Mouse (Mus musculus) heart, postnatal 25 days (tissue): ENCODE measurements around the gene Pfas. TPM values are rescaled to one million over a fixed set of nuclear protein-coding genes. Genes with fewer than 3 reads are reported as not detected.
A peak's percentile ranks its signal among the peaks of the same experiment; 100 is the strongest.

Experiments
- DNase-seq: peaks from one replicate; pipeline ENCODE4 v3.0.0; 2022; ENCODE audit warnings: low spot score
- intact Hi-C: fragments of 180-260 bp; cut with DNase I; formaldehyde crosslinking; loops from one replicate; pipeline ENCODE4 v1.15.1; 2025
- total RNA-seq, 2 experiments: library from RNA; stranded (reverse); gene quantifications; 2 replicates each; pipeline ENCODE4 v1.2.3; 2021

Pfas gene
- total RNA-seq: 1 to 10 TPM; 5.6 to 6.8 TPM

DNA sequence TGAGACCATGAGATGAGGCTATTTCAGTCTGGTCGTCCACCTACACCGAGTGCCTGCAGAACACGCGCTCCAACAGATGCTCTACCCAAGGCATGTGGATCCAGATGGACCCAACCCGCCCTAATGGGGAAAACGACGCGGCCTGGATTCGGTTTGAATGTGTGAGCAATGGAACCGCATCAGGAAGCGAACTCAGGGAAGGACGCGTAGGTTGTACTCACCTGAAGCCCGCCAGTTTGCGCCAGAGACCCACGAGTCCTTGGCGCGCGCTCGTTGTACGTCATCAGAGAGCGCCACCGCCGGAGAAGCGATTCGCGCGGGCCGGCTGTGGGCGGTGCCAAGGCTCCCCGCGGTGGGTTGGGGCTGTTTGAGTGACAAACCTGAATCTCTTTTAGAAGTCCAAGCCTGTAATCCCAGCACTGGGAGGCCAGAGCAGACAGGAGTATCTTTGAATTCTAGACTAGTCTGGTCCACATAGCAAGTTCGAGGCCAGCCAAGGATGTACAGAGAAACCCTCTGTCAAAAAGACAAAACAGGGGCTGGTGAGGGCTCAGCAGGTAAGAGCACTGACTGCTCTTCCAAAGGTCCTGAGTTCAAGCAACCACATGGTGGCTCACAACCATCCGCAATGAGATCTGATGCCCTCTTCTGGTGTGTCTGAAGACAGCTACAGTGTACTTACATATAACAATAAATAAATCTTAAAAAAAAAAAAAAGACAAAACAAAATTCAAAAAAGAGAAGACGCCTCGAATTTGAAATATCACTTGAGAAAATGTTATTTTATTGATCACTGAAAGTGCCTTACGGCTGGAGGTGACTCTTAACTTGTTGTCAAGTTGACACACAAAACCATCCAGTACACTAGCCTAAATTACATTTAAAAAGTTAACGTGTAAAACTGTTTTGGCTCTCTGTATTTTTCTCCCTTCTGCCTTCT, at the start of gene Pfas:
TSS of gene Pfas (minus strand) at position 279 of the 940 bp plus-strand sequence.
- intact Hi-C loops: no loop called here
- DNase-seq: peak; percentile 68

DNA sequence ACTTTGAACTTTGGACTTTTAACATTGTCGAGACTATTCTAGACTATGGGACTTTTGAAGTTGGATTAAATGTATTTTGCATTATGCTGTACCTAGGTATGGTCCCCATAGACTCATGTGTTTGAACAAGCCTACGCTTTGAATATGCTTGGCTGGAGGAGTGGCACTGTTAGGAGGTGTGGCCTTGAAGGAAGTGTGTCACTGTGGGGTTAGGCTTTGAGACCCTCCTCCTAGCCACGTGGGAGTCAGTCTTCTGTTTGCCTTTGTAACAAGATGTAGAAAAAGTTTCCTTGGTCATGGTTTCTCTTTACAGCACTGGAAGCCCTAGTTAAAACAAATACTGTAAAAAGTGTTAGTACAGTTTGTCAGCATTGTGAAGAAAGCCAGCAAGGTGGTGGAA, 45.6 kb upstream of the Pfas start:
- DNase-seq: no peak

DNA sequence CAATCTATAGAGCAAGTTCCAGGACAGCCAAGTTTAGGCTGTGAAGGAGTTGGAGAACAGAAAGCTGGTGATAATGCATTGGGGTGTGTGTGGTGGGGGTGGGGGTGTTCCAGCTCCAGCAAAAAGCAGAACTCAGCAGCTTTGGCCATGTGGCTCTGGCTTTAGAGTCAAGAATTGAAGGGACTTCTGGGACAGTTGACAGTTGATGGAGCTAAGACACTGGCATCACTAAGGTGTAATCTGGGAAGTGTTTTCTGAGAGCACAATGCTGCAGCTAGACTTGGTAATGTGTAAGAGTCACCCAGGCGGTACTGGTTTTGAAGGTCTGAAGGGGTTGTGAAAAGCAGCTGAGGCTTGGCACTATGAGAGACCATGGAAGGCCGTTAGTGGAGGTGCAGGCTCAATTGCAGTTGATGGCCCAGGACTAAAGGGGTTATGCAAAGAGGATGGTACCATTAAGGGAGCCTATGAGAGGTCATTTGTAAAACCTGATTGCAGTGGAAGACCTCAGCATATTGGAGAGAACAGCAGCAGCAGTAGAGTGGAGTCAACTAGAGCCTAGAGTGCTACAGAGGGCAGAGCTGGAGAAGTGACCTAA, 44.7 kb upstream of the Pfas start:
- intact Hi-C loops: no loop called here
- DNase-seq: no peak

More for the DNA sequence above, 45.6 kb upstream of the Pfas start:
- intact Hi-C loops: no loop called here

DNA sequence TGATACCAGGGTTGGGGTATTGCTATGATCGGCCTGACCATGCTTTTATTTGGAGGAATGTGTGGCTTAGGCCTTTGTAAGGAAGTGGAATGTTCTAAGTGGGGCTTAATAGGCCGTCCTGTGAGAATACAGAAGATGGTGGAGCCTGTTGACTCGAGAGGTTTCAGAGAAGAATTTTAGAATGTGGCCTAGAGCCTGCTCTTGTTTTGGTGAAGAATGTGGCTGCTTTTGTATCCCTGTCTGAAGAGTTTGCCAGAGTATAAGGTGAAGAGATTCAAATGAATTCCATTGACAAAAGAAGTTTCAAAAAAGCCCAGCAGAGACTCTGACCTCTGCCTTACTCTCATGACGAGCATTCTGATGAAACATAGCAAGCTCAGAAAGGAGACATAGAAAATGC, 43.5 kb upstream of the Pfas start:
- intact Hi-C loops: no loop called here
- DNase-seq: no peak

DNA sequence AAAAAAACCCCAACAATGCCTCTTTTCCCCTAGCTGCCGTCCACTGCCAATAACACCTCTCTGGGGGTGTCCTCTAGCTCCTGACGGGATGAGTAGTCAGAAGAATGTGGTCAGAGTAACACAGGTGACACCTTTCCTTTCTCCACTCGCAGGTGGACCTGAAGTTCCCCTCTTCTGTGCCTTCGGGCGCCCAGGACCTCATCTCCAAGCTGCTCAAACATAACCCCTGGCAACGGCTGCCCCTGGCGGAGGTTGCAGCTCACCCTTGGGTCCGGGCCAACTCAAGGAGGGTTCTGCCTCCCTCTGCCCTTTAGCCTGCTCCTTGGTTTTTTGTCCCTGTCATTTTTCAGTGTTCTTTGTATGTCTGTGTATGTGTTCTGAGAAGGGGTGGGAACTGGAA, 42.5 kb upstream of the Pfas start:
- intact Hi-C loops: no loop called here
- no peak for DNase-seq

DNA sequence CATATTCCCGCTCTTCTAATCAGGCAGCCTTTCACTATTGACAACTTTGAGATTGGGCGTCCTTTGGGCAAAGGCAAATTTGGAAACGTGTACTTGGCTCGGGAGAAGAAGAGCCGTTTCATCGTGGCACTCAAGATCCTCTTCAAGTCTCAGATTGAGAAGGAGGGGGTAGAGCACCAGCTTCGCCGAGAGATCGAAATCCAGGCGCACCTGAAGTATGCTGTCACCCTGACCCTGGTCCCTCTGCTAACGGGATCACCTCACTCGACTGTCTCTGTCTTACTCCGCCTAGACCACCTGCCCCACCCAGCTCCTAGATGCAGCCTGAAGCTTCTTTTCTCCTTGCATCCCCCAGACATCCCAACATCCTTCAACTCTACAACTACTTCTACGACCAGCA, 39.9 kb upstream of the Pfas start:
- intact Hi-C loops: no loop called here
- no peak for DNase-seq

DNA sequence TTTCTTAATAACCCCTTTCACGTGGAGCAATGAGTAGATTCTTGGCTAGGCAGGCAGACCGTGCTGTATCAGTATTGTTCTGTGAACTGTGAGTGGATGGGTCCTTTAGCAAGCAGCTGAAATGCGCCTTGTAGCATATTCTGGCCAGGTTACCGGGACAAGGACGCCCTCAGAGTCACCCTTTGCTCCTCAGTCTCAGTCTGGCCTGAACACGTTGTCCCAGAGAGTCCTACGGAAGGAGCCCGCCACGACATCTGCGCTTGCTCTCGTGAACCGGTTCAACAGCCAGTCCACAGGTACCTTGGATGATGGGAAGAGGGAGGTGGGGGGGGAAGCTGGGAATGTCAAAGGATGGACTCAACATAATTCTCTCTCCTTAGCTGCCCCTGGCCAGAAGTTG, 39.3 kb upstream of the Pfas start:
- intact Hi-C loops: no loop called here
- DNase-seq: no peak

DNA sequence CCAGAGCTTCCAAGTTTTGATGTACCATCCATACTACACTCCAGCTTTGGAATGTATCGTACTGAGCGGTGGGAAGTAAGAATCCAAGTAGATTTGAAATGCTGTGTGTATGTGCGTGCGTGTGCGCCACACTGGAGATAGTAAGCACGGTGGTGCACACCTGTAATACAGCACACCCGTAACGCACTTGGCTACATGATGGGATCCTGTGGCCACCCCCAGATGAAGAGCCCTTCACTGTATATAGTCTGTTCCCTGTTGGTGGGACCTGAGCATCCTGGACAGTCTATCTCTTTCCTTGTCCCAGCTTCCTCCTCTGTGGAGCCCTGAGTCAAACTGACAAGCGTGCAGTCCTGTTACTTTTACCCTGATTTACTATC, 38.1 kb upstream of the Pfas start:
- no peak for DNase-seq
- intact Hi-C loops: no loop called here

DNA sequence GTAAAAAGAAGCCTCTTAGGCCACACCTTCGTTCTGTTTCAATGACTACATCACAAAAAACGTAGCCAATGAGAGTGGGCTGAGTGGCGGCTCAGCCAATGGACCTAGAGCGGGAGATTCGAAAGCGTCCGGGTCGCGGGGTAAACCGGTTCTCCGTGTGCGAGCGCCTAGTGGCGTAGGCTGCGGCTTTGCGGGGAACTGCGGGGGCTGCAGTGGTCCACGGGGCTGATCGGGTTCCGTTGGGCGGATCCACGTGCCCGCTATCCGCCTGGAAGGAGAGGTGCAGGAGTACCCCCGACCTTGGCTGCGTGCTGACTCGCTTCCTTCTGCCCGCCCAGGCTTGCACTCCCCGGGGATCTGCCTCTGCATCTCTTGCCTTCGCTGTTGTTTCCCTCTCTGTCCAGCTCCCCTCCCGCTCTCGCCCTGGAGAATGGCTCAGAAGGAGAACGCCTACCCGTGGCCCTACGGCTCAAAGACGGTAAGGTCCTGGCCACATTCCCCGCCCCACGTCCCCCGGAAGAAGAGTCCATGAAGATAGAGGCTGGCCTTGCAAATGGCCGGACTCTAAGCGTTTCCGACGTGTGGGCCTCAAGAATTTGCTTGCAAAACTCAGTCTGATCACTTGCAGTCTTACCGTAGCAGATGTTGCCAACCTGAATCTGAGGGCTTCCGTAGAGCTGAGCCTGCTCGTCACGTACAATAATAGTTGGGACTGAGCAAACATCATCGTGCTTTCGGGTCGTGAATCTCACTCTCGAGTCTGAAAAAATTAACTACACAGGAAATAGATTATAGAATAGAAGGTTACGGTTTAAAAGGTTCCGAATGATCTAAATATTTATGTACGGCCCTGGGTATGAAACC, 37.5 kb upstream of the Pfas start, which contains the start of gene Aurkb:
TSS of gene Aurkb (plus strand) at position 117 of the 864 bp plus-strand sequence.
- intact Hi-C loops: no loop called here
- DNase-seq: peak; percentile 52

DNA sequence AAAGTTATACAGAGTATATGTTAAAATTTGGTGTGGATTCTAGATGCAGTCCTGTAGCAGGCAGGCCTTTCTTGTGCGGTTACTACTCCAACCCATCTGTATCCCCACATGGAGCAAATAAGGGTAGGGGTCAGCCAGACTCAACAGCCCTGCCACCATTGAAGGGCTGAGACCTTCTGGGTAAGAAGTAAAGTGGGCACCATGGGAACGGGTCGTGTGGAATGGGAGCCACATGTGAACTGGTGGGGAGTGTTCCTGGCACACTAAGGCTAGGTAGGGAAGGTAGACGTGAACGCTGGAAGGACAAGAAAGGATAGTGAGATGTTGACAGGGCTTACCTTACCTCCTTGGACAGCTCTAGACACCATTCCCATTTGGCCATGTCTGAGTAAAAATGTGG, 29.9 kb upstream of the Pfas start:
- intact Hi-C loops: loop anchor here (5.0 kb wide), 2 partner anchors 71 to 131 kb away; partner anchors contain the start of gene Slc25a35

DNA sequence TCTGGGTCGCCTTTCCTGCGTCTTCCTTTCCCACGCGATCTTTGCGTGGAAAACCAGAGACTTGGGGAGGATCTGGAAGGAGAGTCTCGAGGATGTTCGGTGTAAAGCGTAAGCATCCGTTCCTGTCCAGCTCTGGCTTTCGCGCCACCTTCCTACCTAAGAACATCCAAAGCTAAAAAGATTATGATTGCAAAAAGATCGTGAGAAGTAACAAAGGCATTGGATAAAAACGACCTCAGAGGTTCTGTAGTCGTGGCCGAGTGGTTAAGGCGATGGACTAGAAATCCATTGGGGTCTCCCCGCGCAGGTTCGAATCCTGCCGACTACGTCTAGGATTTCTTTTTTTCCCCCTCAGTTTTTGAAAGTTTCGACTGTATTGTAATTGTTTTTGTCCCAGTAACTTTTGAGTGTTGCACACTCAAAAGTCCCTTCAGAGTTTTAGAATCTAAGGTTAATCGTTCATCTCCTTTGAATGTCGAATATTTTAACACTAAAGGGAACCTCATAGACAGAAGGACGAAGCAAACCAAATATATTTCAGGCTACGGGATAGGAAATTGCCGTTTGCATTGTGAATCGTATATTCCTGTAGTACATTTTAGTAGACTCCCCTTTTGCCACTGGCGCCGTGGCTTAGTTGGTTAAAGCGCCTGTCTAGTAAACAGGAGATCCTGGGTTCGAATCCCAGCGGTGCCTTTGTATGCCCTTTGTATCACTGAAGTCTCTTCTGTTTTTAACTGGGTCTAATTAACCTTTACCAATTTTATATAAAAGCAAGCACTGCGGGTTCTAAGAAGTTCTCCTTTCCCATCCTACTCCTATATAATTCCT, 29.2 kb upstream of the Pfas start:
- peak; percentile 52 for DNase-seq
- intact Hi-C loops: loop anchor here (5.0 kb wide), 2 partner anchors 70 to 130 kb away; partner anchors contain the start of gene Slc25a35

More for the DNA sequence above, 29.9 kb upstream of the Pfas start:
- no peak for DNase-seq

DNA sequence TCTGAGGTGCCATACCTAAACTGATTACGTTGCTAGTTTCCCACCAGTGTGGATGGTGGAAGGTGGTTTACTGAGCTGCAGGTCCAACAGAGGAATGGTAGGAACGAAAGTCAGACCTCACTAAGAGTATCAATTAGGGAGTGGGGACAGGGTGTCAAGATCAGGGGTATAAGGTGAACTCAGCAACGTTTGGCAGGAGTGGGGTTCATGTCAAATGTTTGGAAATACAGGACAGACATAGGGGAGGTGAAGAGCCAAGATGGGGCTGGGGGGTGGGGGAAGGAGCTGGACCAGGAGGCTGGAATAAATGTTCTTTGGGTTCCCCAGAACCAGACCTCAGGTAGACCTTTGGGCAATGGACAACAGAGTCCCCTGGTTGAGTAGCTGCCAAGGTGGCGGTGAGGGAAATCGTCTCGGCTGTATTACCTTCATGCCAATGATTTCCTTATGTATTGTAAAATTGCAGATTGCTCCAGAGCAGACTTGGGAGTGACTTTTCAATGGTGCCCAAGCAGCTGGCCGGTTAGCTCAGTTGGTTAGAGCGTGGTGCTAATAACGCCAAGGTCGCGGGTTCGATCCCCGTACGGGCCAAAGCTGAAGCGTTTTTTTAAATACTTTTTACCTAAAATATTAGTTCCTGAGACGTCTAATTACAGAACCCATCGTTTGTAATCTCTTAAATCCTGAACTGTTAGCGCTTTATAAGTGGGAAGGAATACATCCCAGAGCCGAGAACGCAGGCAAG, 28.4 kb upstream of the Pfas start:
- peak; percentile 68 for DNase-seq
- intact Hi-C loops: loop anchor here (5.0 kb wide), 2 partner anchors 69 to 129 kb away; partner anchors contain the start of gene Slc25a35

DNA sequence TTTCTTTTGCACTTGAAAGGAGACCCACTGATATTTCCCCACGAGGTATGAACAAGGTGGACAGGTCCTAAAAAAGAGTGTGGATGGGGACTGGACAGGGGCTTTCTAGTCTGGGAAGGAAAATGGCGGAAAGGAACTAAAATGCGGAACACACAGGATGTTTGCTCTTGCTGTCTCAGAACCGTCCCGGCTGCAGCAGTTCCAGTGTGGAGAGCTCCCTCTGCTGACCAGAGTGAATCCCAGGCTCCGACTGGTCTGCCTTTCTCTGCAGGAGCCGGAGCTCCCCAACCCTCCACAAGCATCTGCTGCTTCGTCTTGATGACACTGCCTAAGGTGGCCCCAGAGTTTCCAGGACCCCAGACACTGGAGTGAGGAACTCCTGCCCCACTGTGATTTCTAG, 27.6 kb upstream of the Pfas start:
- DNase-seq: peak; percentile 71
- intact Hi-C loops: loop anchor here (2.0 to 5.0 kb wide), 3 partner anchors 19 to 129 kb away; partner anchors contain the start of gene Slc25a35

DNA sequence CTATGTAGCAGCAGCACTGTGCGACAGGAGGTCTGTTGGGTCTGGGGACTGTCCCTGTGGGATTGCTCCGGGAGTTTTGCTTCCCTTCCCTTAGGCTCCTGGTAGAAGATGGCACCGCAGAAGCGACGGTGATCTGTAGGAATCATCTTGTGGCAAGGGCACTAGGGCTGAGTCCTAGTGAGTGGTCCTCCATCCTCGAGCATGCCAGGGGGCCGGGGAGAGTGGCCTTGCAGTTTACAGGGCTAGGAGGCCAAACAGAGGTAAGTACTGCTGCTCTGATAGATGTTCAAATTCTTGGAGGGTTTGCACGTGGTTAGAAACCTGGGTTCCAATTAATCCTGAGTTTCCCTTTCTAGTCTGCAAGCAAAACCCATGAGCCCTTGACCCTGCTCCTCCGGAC, 27.2 kb upstream of the Pfas start:
- DNase-seq: no peak

DNA sequence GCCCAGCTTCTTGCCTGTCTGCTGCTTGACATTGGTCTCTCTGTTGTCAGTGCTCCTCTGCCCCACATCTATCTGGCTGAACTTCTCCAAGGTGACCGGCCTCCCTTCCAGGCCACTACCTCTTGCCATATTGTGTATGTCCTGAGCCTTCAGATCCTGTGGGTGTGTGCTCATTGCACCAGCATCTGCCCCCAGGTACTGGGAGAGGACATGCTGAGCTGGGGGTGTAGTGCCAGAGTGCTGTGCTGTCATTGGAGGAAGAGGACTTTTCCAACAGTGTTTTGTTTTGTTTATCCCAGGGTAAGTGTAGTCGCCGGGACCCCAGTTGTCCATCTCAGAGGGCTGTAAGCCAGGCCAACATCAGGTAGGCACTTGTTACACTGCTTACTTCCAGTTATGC, 26.3 kb upstream of the Pfas start:
- intact Hi-C loops: loop anchor here (2.0 kb wide), 1 partner anchor 18 kb away; no protein-coding TSS in a partner anchor
- DNase-seq: no peak

More for the DNA sequence above, 27.2 kb upstream of the Pfas start:
- intact Hi-C loops: loop anchor here (2.0 to 5.0 kb wide), 3 partner anchors 19 to 128 kb away; partner anchors contain the start of gene Slc25a35

DNA sequence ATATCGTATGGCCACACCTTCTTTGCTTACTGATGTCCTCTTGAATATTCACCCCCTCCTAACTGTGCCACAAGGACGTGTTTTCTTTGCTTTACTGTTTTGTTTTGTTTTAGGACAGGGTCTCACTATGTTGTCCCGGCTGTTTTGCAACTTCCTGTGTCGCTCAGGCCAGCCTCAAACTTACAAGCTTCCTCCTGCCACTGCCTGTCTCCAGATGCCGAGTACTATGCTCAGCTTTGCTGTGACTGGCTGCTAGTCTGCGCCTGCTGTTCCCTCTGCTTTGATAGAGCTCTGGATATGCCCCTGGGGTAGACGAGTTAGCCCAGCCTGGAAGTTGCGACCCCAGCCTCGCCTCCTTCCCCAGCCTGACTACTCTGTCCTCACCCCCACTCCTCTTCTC, 25.3 kb upstream of the Pfas start:
- intact Hi-C loops: no loop called here
- no peak for DNase-seq

DNA sequence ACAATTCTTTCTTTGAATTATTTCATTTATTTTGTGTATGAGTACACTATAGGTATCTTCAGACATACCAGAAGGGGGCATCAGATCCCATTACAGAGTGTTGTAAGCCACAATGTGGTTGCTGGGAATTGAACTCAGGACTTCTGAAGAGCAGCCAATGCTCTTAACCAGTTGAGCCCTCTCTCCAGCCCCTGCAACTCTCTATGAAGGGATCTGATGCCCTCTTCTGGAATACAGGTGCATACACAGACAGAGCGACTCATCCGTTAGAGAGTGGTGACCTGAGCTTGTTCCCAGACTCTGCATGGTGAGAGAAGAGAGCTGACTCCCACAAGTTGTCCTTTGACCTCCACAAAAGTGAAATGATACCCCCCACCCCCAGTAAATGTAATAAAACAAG, 20.5 kb upstream of the Pfas start:
- intact Hi-C loops: no loop called here
- DNase-seq: no peak

DNA sequence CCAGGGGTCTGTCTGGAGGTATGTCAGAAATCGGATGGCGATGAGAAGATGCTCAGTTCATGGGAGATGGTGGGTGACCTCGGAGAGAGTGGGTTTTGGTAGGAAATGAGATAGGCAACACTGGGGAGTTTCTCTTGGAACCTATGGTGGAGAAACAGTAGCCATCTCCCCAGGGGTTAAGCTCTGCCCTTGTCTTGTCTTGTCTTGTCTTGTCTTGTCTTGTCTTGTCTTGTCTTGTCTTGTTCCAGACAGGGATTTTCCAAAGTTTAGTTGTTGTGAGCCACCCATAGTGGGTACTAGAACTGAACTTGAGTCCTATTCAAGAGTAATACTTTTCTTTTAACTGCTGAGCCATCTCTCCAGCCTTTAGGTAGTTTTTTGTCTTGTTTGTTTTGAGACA, 18.3 kb upstream of the Pfas start:
- intact Hi-C loops: no loop called here
- no peak for DNase-seq
